Mouse (Mus musculus) adrenal gland (tissue): Measurements from ENCODE around the gene Olfr651.
"Not testable (repeated sequence)": the region's sequence is repeated elsewhere in the genome, so short reads cannot be mapped to it uniquely, and the experiment has no call there.

Source experiments
- intact Hi-C: fragments of 180-260 bp; cut with DNase I; formaldehyde crosslinking; loops from one replicate; pipeline ENCODE4 v1.15.1; 2025
- long read RNA-seq, 2 experiments: library from polyadenylated mRNA; unstranded; transcript quantifications; one replicate each; pipeline ENCODE4 v2.0.0; 2020; ENCODE audit warnings: borderline replicate concordance in 1 of 2; ENCODE audit not compliant: insufficient replicate concordance in 1 of 2

Olfr651 gene
- long read RNA-seq, experiment 1, result 0 reads
- long read RNA-seq, experiment 2, result 0 reads

- intact Hi-C loops, result no loop called here
These were observed at the start of gene Olfr651 for GRCm38 (mm10) chr7:104549833-104550232. Gene Olfr651 (plus strand): TSS chr7:104550133.

DNA sequence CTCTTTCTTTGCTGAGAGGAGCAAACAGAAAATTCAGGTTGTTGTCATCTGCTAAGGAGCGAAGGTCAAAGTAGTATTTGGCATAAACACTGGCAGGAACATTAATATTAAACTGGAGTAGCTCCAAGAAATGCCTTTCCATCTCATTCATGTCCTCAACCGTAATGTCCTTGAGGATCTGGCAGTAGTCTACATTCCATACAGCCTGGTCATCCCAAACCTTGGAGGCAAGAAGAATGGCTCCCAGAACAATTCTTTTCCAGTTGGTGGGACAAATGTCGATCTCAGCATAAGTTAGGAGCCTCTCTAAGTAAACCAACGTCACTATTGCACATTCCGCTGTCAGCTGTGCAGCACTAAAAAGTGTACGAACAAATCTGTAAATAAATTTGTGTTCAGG lies 48.7 kb upstream of the Olfr651 start:
- intact Hi-C loops, result not testable (repeated sequence)

GRCm38 (mm10) chr7:104501589-104502371 lies 48.2 kb upstream of the Olfr651 start:
- intact Hi-C loops, result no loop called here

DNA sequence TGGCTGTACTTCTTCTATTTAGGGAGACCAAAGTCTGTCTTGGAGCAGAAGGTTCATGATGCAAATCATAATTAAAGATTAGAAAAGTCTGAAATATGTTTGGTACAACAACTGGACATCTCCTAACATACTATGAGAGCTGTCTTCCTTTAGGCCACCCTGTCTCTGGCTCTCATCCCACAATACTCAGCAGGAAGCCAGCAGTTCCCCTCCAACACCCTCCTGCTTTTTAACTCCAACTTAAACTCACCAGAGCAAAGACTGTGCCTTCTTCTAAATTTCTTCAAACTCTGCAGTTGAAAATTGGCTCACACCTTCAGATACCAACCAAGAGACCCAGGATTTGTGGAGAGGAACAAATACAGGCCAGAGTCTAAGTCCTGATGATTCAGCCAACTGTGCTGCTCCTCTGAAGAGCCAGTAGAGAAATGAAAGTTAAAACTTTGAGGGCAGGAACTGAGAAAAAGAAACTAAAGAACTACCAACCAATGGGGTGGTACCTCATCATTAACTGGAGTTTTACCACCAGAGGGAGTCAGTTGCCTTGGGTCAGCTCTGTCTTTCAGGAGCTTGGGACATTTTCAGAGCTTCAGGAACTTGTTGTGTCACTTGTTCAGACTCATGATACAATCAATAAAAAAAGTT lies 42.4 kb upstream of the Olfr651 start, which contains the start of gene Trim30d:
Gene Trim30d, minus strand, starts transcription at position 429 of the 645 bp plus-strand sequence.
- intact Hi-C loops, result not testable (repeated sequence)

DNA sequence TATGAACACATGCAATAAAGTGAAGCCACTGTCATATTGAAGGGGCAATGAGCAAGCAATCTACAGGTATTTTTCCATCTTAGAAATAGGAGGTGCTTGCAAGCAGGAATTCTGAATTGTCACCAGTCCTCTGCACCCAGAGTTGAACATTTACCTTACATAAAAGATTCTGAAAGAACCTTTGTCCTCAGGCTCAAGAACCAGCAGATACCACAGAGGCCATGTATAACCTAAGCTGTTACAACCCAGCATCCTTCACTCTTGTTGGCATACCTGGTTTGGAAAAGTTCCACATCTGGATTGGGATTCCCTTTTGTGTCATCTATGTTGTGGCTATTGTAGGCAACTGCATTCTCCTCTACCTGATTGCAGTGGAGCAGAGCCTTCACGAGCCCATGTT lies 2.8 kb downstream of the Olfr651 start:
- intact Hi-C loops, result no loop called here

DNA sequence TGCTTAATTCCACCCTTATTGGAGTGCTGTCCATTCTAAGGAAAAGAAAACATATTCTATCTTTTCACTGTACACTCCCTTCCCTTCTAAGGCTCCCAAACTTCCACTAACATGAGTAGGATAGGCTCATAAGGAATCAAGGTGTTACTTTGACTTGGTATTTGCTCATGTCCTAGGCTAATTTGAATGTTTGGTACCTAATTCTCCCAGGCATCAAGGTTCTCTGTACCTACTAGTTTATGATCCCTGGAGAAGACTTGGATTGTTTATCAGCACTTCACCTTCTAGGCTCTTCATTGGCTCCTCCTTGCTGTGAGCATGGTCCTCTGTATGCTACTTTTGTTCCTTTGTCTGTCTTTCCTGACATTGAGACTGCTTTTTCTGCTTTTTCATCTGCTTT lies 10.7 kb downstream of the Olfr651 start, which contains the start of gene Olfr652:
Gene Olfr652, plus strand, starts transcription at position 301 of the 400 bp plus-strand sequence.
- intact Hi-C loops, result no loop called here

DNA sequence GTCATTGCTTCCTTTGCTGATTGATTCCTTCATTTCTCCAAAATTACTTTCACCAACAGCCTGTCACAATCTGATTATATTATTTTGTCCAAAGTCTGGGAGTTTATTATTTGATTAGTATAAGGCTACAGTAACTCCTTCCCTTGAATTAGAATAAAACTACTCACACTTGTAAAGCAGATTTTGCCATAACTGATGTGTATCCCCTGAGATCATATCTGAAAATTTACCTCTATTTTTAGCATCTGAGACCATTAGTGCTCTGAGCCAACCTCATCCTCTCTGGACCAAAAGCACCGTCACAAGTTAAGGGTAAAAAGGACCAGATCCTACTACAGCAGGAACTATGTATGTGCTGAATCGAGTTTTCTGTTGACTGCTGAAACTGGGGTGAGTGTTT lies 27.1 kb downstream of the Olfr651 start, which contains the start of gene Olfr653:
Gene Olfr653, plus strand, starts transcription at position 301 of the 400 bp plus-strand sequence.
- intact Hi-C loops, result no loop called here

DNA sequence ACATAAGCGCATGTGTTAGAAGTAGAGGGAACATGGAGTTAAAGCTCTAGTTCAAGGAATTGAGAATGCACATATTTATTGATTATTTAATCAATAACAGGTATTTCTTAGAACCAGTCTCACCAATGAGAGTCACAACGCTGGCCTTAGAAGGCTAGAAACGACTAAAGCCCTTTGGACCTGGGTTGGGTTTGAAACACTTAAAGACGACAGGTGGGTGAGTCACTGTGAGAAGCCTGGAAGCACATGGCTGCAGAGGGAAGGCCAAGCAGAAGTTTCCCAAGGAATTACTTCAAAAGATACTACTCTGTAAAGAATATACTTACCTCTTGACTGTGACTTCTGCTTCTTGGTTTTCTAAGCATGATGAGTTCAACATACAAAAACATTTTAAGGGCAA lies 30.9 kb downstream of the Olfr651 start:
- intact Hi-C loops, result no loop called here

DNA sequence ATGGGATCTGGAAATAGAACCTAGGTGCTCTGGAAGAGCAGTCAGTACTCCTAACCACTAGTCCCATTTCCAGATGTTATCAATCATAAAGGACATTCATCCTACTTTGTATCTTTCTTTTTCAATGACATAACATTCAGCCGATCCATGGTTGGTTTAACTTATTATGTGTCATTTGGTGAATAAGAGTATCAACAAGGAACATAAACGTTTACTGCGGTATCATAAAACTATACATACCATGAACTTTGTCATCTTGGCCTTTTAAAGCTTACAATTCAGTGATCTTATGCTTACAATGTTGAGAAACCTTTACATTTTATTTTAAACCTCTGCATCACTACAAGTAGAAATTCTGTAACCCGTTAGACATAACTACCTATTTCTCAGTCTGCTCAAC lies 31.5 kb downstream of the Olfr651 start:
- intact Hi-C loops, result no loop called here

- intact Hi-C loops, result no loop called here
These were observed 36.8 kb downstream of the Olfr651 start, which contains the start of gene Olfr654 for GRCm38 (mm10) chr7:104586725-104587124. Gene Olfr654 (plus strand): TSS chr7:104587025.

- intact Hi-C loops, result no loop called here
These were observed 38.3 kb downstream of the Olfr651 start for GRCm38 (mm10) chr7:104588274-104588673.

GRCm38 (mm10) chr7:104601679-104602078 lies 51.7 kb downstream of the Olfr651 start, which contains the start of gene Olfr655:
Gene Olfr655 (minus strand): TSS chr7:104601779.
- intact Hi-C loops, result no loop called here

DNA sequence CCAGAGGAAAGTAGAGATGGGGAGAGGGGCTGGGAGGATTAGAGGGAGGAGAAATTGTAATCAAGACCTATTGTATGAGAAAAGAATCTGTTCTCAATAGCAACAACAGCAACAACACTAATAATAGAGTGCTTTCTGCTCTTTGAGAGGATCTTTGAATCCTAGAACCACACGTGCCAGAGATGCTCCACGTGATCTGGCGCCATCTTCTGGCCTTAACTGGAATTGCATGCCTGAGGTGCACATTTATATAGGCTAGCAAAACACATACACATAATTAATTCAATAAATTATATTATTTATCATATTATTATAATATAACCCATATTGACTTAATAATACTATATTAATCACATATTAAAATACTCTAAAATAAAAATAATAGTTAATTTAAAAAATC lies 53.2 kb downstream of the Olfr651 start:
- intact Hi-C loops, result no loop called here
